Mouse (Mus musculus) megakaryocyte, embryonic 14.5 days (primary cell): ENCODE data around the gene Nelfa.

ENCODE experiments used
- FLI1 ChIP-seq: IDR thresholded peaks from 2 replicates; pipeline ENCODE4 v1.6.1; 2012; ENCODE audit warnings: low read length, inconsistent platforms, mixed read lengths
- GATA1 ChIP-seq: IDR thresholded peaks from 3 replicates; pipeline ENCODE4 v1.6.1; 2012; ENCODE audit warnings: mixed read lengths, low read length, inconsistent platforms, borderline replicate concordance

DNA sequence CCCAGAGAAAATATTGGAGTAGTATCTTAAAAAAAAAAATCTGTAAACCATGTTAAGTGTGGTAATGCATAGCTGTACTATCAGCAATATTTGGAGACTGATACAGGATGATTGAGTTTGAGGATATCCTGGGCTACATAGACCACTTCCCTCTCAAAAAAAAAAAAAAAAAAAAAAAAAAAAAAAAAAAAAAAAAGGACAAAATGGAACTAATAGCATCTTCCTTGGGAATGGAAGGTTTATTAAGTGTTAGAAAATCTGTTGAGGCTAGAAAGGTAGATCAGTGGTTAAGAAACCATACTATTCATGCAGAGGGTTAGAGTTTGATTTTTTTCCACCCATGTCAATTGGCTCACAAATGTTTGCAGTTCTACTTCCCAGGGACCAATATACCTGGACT, 78.5 kb downstream of the Nelfa start:
- TF ChIP-seq FLI1 (no peak), GATA1 (no peak)
